25 mouse cellular contexts compared by ENCODE assay signal in genomic region chr17:48266138-48266537, GRCm38 (mm10). TPM values are rescaled to one million over a fixed set of nuclear protein-coding genes. Genes with fewer than 3 reads are reported as not detected.
DNase-seq lines count a peak whose midpoint lies in the region; ATAC-seq and TF ChIP-seq lines count a peak whose summit lies in the region.
"Had no signal": no experiment of that assay in that cellular context is flagged by ENCODE, and none has a peak within 500 bp of the region (broad histone marks: within the 10 kb centered on the region; RNA-seq: fewer than 3 reads in every experiment).

No protein-coding gene starts in this region.

- H3K36me3 ChIP-seq in embryonic facial prominence, embryonic 13.5 days, result no peaks in the 10 kb centered on the region
- no peaks in the 10 kb centered on the region for H3K36me3 ChIP-seq in embryonic facial prominence, embryonic 10.5 days (replicated peaks)
- H3K36me3 ChIP-seq in intestine, embryonic 14.5 days (ENCODE audit: control insufficient read depth, insufficient read depth, low read length), result no peaks in the 10 kb centered on the region
- H3K36me3 ChIP-seq in intestine, postnatal 0 days (ENCODE audit: control insufficient read depth, insufficient read depth), result no peaks in the 10 kb centered on the region
- H3K36me3 ChIP-seq in neural tube, embryonic 12.5 days, result no peaks in the 10 kb centered on the region
- H3K36me3 ChIP-seq: embryonic facial prominence, embryonic 15.5 days had no signal

- no peaks in the 10 kb centered on the region for H3K4me1 ChIP-seq in embryonic facial prominence, embryonic 13.5 days
- no peaks in the 10 kb centered on the region for H3K4me1 ChIP-seq in embryonic facial prominence, embryonic 10.5 days
- H3K4me1 ChIP-seq in intestine, embryonic 14.5 days (replicated peaks; ENCODE audit: control insufficient read depth, insufficient read depth, low read length), result peaks cover 10% of the 10 kb centered on the region
- peaks cover 16% of the 10 kb centered on the region for H3K4me1 ChIP-seq in intestine, postnatal 0 days (replicated peaks; ENCODE audit: control insufficient read depth, insufficient read depth, low read length)
- H3K4me1 ChIP-seq in neural tube, embryonic 12.5 days, result peaks cover 7% of the 10 kb centered on the region
- H3K4me1 ChIP-seq: embryonic facial prominence, embryonic 15.5 days had no signal

- no peak for TF ChIP-seq CTCF in intestine, postnatal 0 days (IDR thresholded peaks at IDR 0.05; ENCODE audit: low read depth)

- 31% methylated on average over 2 of the region's 2 CpGs for WGBS in embryonic facial prominence, embryonic 13.5 days
- 52% methylated on average over 2 of the region's 2 CpGs for WGBS in embryonic facial prominence, embryonic 10.5 days
- 5% methylated on average over 2 of the region's 2 CpGs for WGBS in intestine, embryonic 14.5 days
- WGBS in intestine, postnatal 0 days, result 2% methylated on average over 2 of the region's 2 CpGs
- 8% methylated on average over 2 of the region's 2 CpGs for WGBS in neural tube, embryonic 12.5 days

- no peak overlapping the region for H3K4me2 ChIP-seq in embryonic facial prominence, embryonic 13.5 days
- 0 out of 2 replicates have a peak overlapping the region, but pooled peaks have one; percentile 27 for H3K4me2 ChIP-seq in intestine, embryonic 14.5 days (ENCODE audit: low read length)
- H3K4me2 ChIP-seq in intestine, postnatal 0 days (replicated peaks; ENCODE audit: low read depth), result no peak overlapping the region; the same call in 1 of the 2 replicates
- no peak overlapping the region for H3K4me2 ChIP-seq in neural tube, embryonic 12.5 days (replicated peaks)
- H3K4me2 ChIP-seq: embryonic facial prominence, embryonic 15.5 days; heart, embryonic 11.5 days had no signal

- no peaks in the 10 kb centered on the region for H3K27me3 ChIP-seq in embryonic facial prominence, embryonic 13.5 days
- no peaks in the 10 kb centered on the region for H3K27me3 ChIP-seq in embryonic facial prominence, embryonic 10.5 days (replicated peaks; ENCODE audit: low read depth, poor library complexity, severe bottlenecking)
- H3K27me3 ChIP-seq in intestine, embryonic 14.5 days (replicated peaks; ENCODE audit: control insufficient read depth, insufficient read depth, low read length), result no peaks in the 10 kb centered on the region
- no peaks in the 10 kb centered on the region for H3K27me3 ChIP-seq in intestine, postnatal 0 days (replicated peaks; ENCODE audit: control insufficient read depth, insufficient read depth, low read length)
- no peaks in the 10 kb centered on the region; the same call in 1 of the 2 replicates for H3K27me3 ChIP-seq in neural tube, embryonic 12.5 days (replicated peaks)
- H3K27me3 ChIP-seq: embryonic facial prominence, embryonic 15.5 days had no signal

- no peak overlapping the region for H3K9ac ChIP-seq in embryonic facial prominence, embryonic 13.5 days
- no peak overlapping the region for H3K9ac ChIP-seq in intestine, embryonic 14.5 days (ENCODE audit: low read length)
- no peak overlapping the region for H3K9ac ChIP-seq in intestine, postnatal 0 days (ENCODE audit: low read depth, low read length)
- H3K9ac ChIP-seq in neural tube, embryonic 12.5 days, result no peak overlapping the region
- H3K9ac ChIP-seq: embryonic facial prominence, embryonic 15.5 days; liver, postnatal 0 days had no signal

- H3K27ac ChIP-seq in embryonic facial prominence, embryonic 13.5 days, result peak overlapping the region; percentile 39; the same call in 1 of the 2 replicates
- no peak overlapping the region for H3K27ac ChIP-seq in embryonic facial prominence, embryonic 10.5 days (replicated peaks)
- peak overlapping the region; percentile 79 for H3K27ac ChIP-seq in intestine, embryonic 14.5 days (ENCODE audit: low read depth)
- H3K27ac ChIP-seq in intestine, postnatal 0 days (ENCODE audit: low read depth, low read length), result no peak overlapping the region
- H3K27ac ChIP-seq in neural tube, embryonic 12.5 days, result no peak overlapping the region
- H3K27ac ChIP-seq: embryonic facial prominence, embryonic 15.5 days; macrophage had no signal

- no peak overlapping the region for H3K4me3 ChIP-seq in embryonic facial prominence, embryonic 13.5 days
- H3K4me3 ChIP-seq in embryonic facial prominence, embryonic 10.5 days, result no peak overlapping the region
- no peak overlapping the region for H3K4me3 ChIP-seq in intestine, embryonic 14.5 days (ENCODE audit: low read depth, low read length)
- no peak overlapping the region for H3K4me3 ChIP-seq in intestine, postnatal 0 days (ENCODE audit: low read depth, low read length)
- H3K4me3 ChIP-seq in neural tube, embryonic 12.5 days, result no peak overlapping the region
- H3K4me3 ChIP-seq: embryonic facial prominence, embryonic 15.5 days had no signal

- DNase-seq in embryonic facial prominence, embryonic 10.5 days (ENCODE audit: low spot score), result no peak
- DNase-seq in intestine, embryonic 14.5 days (ENCODE audit: low spot score), result no peak
- no peak for DNase-seq in neural tube, embryonic 10.5 days (ENCODE audit: extremely low spot score, low spot score)
- no peak for DNase-seq in cerebellum, postnatal 25 days
- DNase-seq in right cerebral cortex, postnatal 4 days, result no peak
- DNase-seq: adrenal gland, postnatal 10 days; cerebellum, adult 8-10 months; gastrocnemius, postnatal 14 days; heart, adult 11 months; kidney, postnatal 36 days; layer of hippocampus, postnatal 36 days; liver, postnatal 0 days; thymus, postnatal 25 days had no signal

- no peaks in the 10 kb centered on the region for H3K9me3 ChIP-seq in embryonic facial prominence, embryonic 13.5 days
- no peaks in the 10 kb centered on the region for H3K9me3 ChIP-seq in embryonic facial prominence, embryonic 10.5 days
- H3K9me3 ChIP-seq in intestine, embryonic 14.5 days (ENCODE audit: control insufficient read depth, low read length), result no peaks in the 10 kb centered on the region
- no peaks in the 10 kb centered on the region for H3K9me3 ChIP-seq in intestine, postnatal 0 days (ENCODE audit: control insufficient read depth)
- no peaks in the 10 kb centered on the region for H3K9me3 ChIP-seq in neural tube, embryonic 12.5 days
- H3K9me3 ChIP-seq: embryonic facial prominence, embryonic 15.5 days had no signal

- no peak for ATAC-seq in embryonic facial prominence, embryonic 13.5 days (ENCODE audit: insufficient number of reproducible peaks, insufficient read depth, low FRiP score, low TSS enrichment, low read depth)
- no peak for ATAC-seq in intestine, embryonic 14.5 days (replicated peaks; ENCODE audit: low FRiP score, low TSS enrichment, low read depth)
- no peak for ATAC-seq in intestine, postnatal 0 days
- peak; percentile 58 for ATAC-seq in neural tube, embryonic 12.5 days (ENCODE audit: low FRiP score, low read depth)
- ATAC-seq: liver, postnatal 0 days; lung, postnatal 0 days had no signal

RNA-seq across cellular contexts. Expression of gene Treml4, which starts 2.0 kb away (rescaled TPM):
- polyA plus RNA-seq in embryonic facial prominence, embryonic 13.5 days (2015; fragmentation: Nextera tagmentation; extraction: Ambion mirVana), result 0.15 and 0.41 TPM in 2 replicates
- polyA plus RNA-seq in embryonic facial prominence, embryonic 10.5 days (2016; fragmentation: Nextera tagmentation; extraction: Ambion mirVana), result 0.11 and 0.16 TPM in 2 replicates
- 1.5 and 1.8 TPM in 2 replicates for polyA plus RNA-seq in intestine, embryonic 14.5 days (2014; fragmentation: Nextera tagmentation; extraction: Ambion mirVana)
- polyA plus RNA-seq in intestine, postnatal 0 days (2015; fragmentation: Nextera tagmentation; extraction: Ambion mirVana), result 1.4 and 2.2 TPM in 2 replicates
- polyA plus RNA-seq in neural tube, embryonic 12.5 days (2016; fragmentation: Nextera tagmentation; extraction: Ambion mirVana), result 0.14 TPM in 1 of 2 replicates, not detected in the other

RNA-seq across cellular contexts. Expression of gene Trem3, which starts 18.6 kb away (rescaled TPM):
- polyA plus RNA-seq in embryonic facial prominence, embryonic 13.5 days (2015; fragmentation: Nextera tagmentation; extraction: Ambion mirVana), result not detected in 2 replicates
- polyA plus RNA-seq in embryonic facial prominence, embryonic 10.5 days (2016; fragmentation: Nextera tagmentation; extraction: Ambion mirVana), result not detected in 2 replicates
- polyA plus RNA-seq in intestine, embryonic 14.5 days (2014; fragmentation: Nextera tagmentation; extraction: Ambion mirVana), result 0.19 and 0.30 TPM in 2 replicates
- not detected in 2 replicates for polyA plus RNA-seq in intestine, postnatal 0 days (2015; fragmentation: Nextera tagmentation; extraction: Ambion mirVana)
- not detected in 2 replicates for polyA plus RNA-seq in neural tube, embryonic 12.5 days (2016; fragmentation: Nextera tagmentation; extraction: Ambion mirVana)
- polyA plus RNA-seq: embryonic facial prominence, embryonic 15.5 days; heart, embryonic 11.5 days; kidney, embryonic 14.5 days; limb, embryonic 14.5 days; midbrain, postnatal 0 days; stomach, embryonic 14.5 days had no signal

RNA-seq across cellular contexts. Expression of gene Treml2, which starts 33.2 kb away (rescaled TPM):
- polyA plus RNA-seq in embryonic facial prominence, embryonic 13.5 days (2015; fragmentation: Nextera tagmentation; extraction: Ambion mirVana), result 0.28 and 0.39 TPM in 2 replicates
- 0.28 and 0.40 TPM in 2 replicates for polyA plus RNA-seq in embryonic facial prominence, embryonic 10.5 days (2016; fragmentation: Nextera tagmentation; extraction: Ambion mirVana)
- polyA plus RNA-seq in intestine, embryonic 14.5 days (2014; fragmentation: Nextera tagmentation; extraction: Ambion mirVana), result 0.08 and 0.11 TPM in 2 replicates
- 0.24 TPM in 1 of 2 replicates, not detected in the other for polyA plus RNA-seq in intestine, postnatal 0 days (2015; fragmentation: Nextera tagmentation; extraction: Ambion mirVana)
- 0.23 and 0.27 TPM in 2 replicates for polyA plus RNA-seq in neural tube, embryonic 12.5 days (2016; fragmentation: Nextera tagmentation; extraction: Ambion mirVana)
- polyA plus RNA-seq: heart, postnatal 0 days; kidney, embryonic 14.5 days had no signal

RNA-seq across cellular contexts. Expression of gene Trem1, which starts 33.6 kb away (rescaled TPM):
- polyA plus RNA-seq in embryonic facial prominence, embryonic 13.5 days (2015; fragmentation: Nextera tagmentation; extraction: Ambion mirVana), result 0.13 TPM in 1 of 2 replicates, not detected in the other
- not detected in 2 replicates for polyA plus RNA-seq in embryonic facial prominence, embryonic 10.5 days (2016; fragmentation: Nextera tagmentation; extraction: Ambion mirVana)
- 0.17 and 0.23 TPM in 2 replicates for polyA plus RNA-seq in intestine, embryonic 14.5 days (2014; fragmentation: Nextera tagmentation; extraction: Ambion mirVana)
- 0.21 and 0.23 TPM in 2 replicates for polyA plus RNA-seq in intestine, postnatal 0 days (2015; fragmentation: Nextera tagmentation; extraction: Ambion mirVana)
- 0.09 TPM in 1 of 2 replicates, not detected in the other for polyA plus RNA-seq in neural tube, embryonic 12.5 days (2016; fragmentation: Nextera tagmentation; extraction: Ambion mirVana)
- polyA plus RNA-seq: embryonic facial prominence, embryonic 15.5 days; kidney, embryonic 14.5 days; midbrain, postnatal 0 days; stomach, embryonic 14.5 days had no signal

RNA-seq across cellular contexts. Expression of gene B430306N03Rik, which starts 49.8 kb away (rescaled TPM):
- polyA plus RNA-seq in embryonic facial prominence, embryonic 13.5 days (2015; fragmentation: Nextera tagmentation; extraction: Ambion mirVana), result 0.12 TPM in 1 of 2 replicates, not detected in the other
- not detected in 2 replicates for polyA plus RNA-seq in embryonic facial prominence, embryonic 10.5 days (2016; fragmentation: Nextera tagmentation; extraction: Ambion mirVana)
- polyA plus RNA-seq in intestine, embryonic 14.5 days (2014; fragmentation: Nextera tagmentation; extraction: Ambion mirVana), result 0.41 and 0.46 TPM in 2 replicates
- 0.05 and 0.22 TPM in 2 replicates for polyA plus RNA-seq in intestine, postnatal 0 days (2015; fragmentation: Nextera tagmentation; extraction: Ambion mirVana)
- 0.09 TPM in 1 of 2 replicates, not detected in the other for polyA plus RNA-seq in neural tube, embryonic 12.5 days (2016; fragmentation: Nextera tagmentation; extraction: Ambion mirVana)

Comparison
In these comparisons a context has a peak if more than half of its experiments do, and no peak if none do; other contexts are left out.
1. H3K27ac ChIP-seq: peak in embryonic facial prominence, embryonic 13.5 days (single experiment) and intestine, embryonic 14.5 days (single experiment); none in embryonic facial prominence, embryonic 10.5 days (single experiment), intestine, postnatal 0 days (single experiment) and neural tube, embryonic 12.5 days (single experiment).